Mouse (Mus musculus): ENCODE results near the gene Mchr1. TPM values are rescaled to one million over a fixed set of nuclear protein-coding genes. Genes with fewer than 3 reads are reported as not detected.

The Mchr1 gene
- total RNA-seq, 2 experiments from 2014 or later: 1.4 to 2.4 TPM

DNA sequence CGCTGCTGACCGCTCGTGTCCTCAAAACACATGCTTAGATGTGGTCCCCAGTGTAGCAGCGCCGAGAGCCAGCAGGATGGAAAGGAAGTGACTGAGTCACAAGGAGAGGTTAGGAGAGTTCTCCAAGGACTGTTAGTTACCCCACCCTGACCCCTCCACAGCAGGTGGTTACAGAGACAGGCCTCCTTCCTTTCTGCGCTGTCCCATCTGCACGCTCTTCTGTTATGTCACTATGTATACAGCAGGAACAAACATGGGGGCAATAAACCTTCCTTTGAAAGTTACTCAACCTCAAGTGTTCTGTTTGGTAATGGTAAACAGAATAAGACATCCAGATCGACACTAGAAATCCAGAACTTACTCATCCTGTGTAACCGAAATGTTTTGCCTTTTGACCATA, 24.9 kb downstream of the Mchr1 start:
- intact Hi-C loops (cut with DNase I): no loop called here

DNA sequence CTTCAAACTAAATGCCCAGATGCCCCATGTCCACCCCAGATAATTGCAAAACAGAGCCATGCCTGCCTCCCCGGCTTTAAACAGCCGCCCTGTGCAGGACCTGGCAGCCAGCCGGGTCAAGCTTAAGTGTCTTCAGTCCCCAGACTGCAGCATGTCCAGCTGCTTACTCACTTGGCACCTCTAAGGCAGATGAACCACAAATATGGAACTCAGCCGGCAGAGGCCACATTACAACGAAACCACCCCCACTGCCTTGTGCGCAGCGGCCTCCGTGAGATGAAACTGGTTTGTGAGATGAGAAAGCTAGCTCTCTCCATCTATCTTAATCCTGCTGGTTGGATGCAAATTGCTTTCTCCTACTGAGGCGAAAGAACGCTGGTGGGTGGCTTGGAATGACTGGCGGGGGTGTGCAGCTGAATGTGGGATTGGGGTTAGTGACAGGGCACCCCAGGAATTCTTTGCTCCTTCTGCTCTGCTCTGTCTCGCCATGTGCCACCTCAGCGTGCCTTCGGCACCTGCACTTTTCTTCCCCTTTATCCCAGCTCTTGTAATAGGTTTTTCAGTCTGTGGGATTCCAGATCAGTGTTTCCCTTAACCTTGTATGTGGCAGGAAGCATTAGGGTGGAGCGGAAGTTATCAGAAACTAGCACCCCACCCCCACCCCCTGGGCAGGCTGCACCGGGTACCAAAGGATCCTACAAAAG, 29.2 kb downstream of the Mchr1 start:
- intact Hi-C loops (cut with DNase I): no loop called here

More for the DNA sequence above, 24.9 kb downstream of the Mchr1 start:
- no peak for DNase-seq

DNA sequence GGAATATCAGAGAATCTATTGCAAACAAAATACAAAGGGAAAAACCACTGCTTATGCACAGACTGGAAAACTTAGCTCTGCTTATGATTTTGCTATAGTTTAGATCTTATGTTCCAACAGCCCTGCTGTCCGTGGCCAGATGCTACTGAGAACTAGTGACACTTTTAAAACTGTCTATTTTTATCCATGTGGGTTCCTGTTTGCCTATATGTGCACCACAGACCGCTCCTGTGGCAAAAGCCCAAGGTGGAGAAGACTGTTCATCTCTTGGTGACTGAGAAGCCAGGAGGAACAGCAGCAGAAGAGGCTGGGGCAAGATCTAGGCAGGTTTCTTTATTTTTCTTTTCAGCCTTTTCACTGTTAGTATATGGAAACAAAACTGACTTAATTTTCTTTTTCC, 32.1 kb downstream of the Mchr1 start:
- no peak for DNase-seq
- intact Hi-C loops (cut with DNase I): no loop called here

More for the DNA sequence above, 29.2 kb downstream of the Mchr1 start:
- DNase-seq: peak; percentile 64 to 78

DNA sequence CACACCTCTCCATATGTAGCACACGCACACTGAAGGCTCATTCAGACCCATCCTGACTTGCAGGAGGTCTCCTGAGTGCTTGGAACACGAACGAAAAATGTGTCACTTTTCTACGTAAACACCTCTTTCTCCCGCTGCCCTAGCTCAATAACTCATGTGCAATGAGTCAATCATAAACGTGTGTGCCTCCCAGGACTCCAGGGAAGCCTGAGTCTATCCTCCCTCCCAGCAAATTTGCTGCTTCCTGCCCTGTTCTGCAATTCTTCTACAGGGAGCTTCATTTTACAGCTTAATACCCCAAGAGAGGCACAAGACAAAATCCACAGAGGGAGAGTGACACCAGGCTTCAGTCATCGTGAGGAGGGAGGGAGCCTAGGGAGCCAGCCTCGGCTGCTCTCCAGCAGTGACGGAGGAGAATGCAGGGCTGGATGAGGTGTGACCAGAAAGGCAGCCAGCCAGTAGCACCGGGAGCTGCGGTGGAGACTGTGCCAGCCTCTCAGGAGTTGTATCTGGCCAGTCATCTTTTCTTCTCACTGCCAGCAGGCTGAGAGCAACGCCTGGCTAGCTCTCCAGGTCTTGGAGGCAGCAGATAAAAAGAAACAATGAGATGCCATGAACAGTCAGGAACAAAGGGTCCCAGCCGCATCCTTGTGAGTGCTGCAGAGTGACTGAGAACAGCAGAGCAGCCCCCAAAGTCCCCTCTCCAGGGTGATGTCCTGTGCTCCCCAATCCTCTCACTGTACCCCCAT, 37.2 kb downstream of the Mchr1 start:
- intact Hi-C loops (cut with DNase I): no loop called here
- peak; percentile 49 to 64 for DNase-seq

- no peak for DNase-seq
- intact Hi-C loops (cut with DNase I): no loop called here
These were observed 38.1 kb downstream of the Mchr1 start for GRCm38 (mm10) chr15:81273361-81273760.

DNA sequence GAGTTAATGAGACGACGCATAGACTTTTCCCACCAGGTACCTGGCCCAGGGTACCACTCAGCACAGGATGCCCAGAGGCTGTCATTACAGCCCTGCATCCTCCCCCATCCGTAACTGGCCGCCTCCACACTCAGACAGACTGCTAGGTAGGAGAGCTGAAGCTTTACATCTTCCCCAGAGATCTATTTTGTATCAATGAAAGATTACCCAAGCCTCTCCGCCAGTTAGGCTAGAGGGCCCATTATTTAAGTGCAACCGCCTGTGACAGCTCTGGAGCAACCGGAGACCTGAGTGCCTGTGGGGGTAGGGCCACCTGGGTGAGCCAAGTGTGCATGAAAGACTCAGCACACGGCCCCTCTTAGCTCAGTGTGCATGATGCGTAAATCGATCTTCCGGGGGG, 42.6 kb downstream of the Mchr1 start:
- DNase-seq: no peak
- intact Hi-C loops (cut with DNase I): no loop called here

DNA sequence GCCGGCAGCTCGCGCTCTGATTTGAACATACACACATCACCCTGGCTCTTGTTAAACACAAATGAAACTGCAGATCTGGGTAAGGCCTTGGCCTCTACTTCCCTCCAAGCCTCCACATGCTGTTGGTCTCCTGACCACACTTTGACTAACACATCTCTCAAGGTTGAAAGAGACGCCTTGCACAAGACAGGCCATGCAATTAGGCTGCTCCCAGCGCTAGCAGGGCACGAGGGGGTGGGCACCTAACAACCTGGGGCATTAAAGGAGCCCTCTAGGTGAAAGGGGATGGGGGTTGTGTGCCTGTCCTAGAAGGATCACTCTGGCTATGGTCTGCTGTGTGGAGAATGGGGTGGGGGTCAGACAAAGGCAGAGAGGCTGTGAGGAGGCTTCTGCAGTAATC, 43.4 kb downstream of the Mchr1 start:
- no peak for DNase-seq
- intact Hi-C loops (cut with DNase I): no loop called here

- DNase-seq: no peak
- intact Hi-C loops (cut with DNase I): no loop called here
These were observed 48.9 kb downstream of the Mchr1 start for GRCm38 (mm10) chr15:81284121-81284734.

Other genes starting within 250 kb of the Mchr1 start
- gene Mrtfa, start 44.7 kb upstream of the Mchr1 start, total RNA-seq (2021): 10 to 100 TPM; 17.6 to 21.5 TPM
- gene Slc25a17, start 125.3 kb downstream of the Mchr1 start, total RNA-seq (2021): 10 to 100 TPM in 1 of 2 experiments, 1 to 10 TPM in 1; 7.3 to 11.0 TPM
- gene St13, start 164.6 kb downstream of the Mchr1 start, total RNA-seq (2021): 10 to 100 TPM; 79.6 to 81.0 TPM
- gene Xpnpep3, start 164.6 kb downstream of the Mchr1 start, total RNA-seq (2021): 1 to 10 TPM; 5.7 to 7.2 TPM
- not detected for gene Dnajb7, start 172.8 kb downstream of the Mchr1 start, total RNA-seq (2021)
- 10 to 100 TPM; 91.0 to 92.4 TPM for gene Rbx1, start 230.8 kb downstream of the Mchr1 start, total RNA-seq (2021)